Mouse (Mus musculus) CH12.LX (cell line): ENCODE measurements around the gene Mapk8ip3.

Source experiments
- CHD1 ChIP-seq: IDR thresholded peaks from 2 replicates; pipeline ENCODE4 v1.6.1; 2012; ENCODE audit warnings: low read depth, low read length, improper control_type of control experiment, inconsistent platforms
- KAT2A ChIP-seq: IDR thresholded peaks from 2 replicates; pipeline ENCODE4 v1.6.1; 2012; ENCODE audit warnings: low read length, improper control_type of control experiment, inconsistent platforms; ENCODE audit not compliant: insufficient replicate concordance
- MAX ChIP-seq: IDR thresholded peaks from 2 replicates; pipeline ENCODE4 v1.6.1; 2011; ENCODE audit warnings: low read length, improper control_type of control experiment
- POLR2A ChIP-seq: IDR thresholded peaks from 2 replicates; pipeline ENCODE4 v1.6.1; 2011; ENCODE audit warnings: low read depth, mild to moderate bottlenecking, improper control_type of control experiment, low read length
- USF1 ChIP-seq: IDR thresholded peaks from 2 replicates; pipeline ENCODE4 v1.6.1; 2014; ENCODE audit warnings: low read depth, mild to moderate bottlenecking, inconsistent platforms, low read length, improper control_type of control experiment
- ZC3H11A ChIP-seq: IDR thresholded peaks from 2 replicates; pipeline ENCODE4 v1.6.1; 2012; ENCODE audit warnings: low read depth, mild to moderate bottlenecking, inconsistent platforms, low read length, improper control_type of control experiment

GRCm38 (mm10) chr17:24960852-24961715 lies 24.3 kb upstream of the Mapk8ip3 start:
- TF ChIP-seq CHD1 (0 out of 2 replicates have a peak, but pooled peaks have one; percentile 28), USF1 (no peak), KAT2A (no peak), ZC3H11A (no peak), POLR2A (peak; percentile 62), MAX (peak; percentile 64)
